In genomic region chr14:31494349-31494974, GRCm38 (mm10) we compare ENCODE assay signal across 8 mouse cellular contexts. TPM values are rescaled to one million over a fixed set of nuclear protein-coding genes. Genes with fewer than 3 reads are reported as not detected.
A peak's percentile ranks its signal among the peaks of the same experiment; 100 is the strongest.
DNase-seq lines count a peak whose midpoint lies in the region; ATAC-seq and TF ChIP-seq lines count a peak whose summit lies in the region.

Gene Eaf1, plus strand, starts transcription at chr14:31494399.

- no peak for TF ChIP-seq CTCF in layer of hippocampus, adult 2 months (conservative IDR thresholded peaks at IDR 0.05)
- no peak for TF ChIP-seq CTCF in midbrain, postnatal 0 days (IDR thresholded peaks at IDR 0.05)

- H3K4me1 ChIP-seq in forebrain, embryonic 13.5 days: peaks cover 39% of the 10 kb centered on the region
- peaks cover 39% of the 10 kb centered on the region for H3K4me1 ChIP-seq in hindbrain, embryonic 15.5 days (replicated peaks)
- H3K4me1 ChIP-seq in limb, embryonic 15.5 days: peaks cover 28% of the 10 kb centered on the region
- peaks cover 9% of the 10 kb centered on the region; the same call in 1 of the 2 replicates for H3K4me1 ChIP-seq in midbrain, postnatal 0 days (ENCODE audit: insufficient read depth, low read length)

- peak within 1 kb of the TSS; percentile 93 for H3K9ac ChIP-seq in forebrain, embryonic 13.5 days
- peak within 1 kb of the TSS; percentile 79 for H3K9ac ChIP-seq in hindbrain, embryonic 15.5 days
- peak within 1 kb of the TSS; percentile 78 for H3K9ac ChIP-seq in limb, embryonic 15.5 days
- H3K9ac ChIP-seq in midbrain, postnatal 0 days (replicated peaks; ENCODE audit: low read length, poor library complexity, severe bottlenecking): peak within 1 kb of the TSS; percentile 90

- ATAC-seq in forebrain, embryonic 13.5 days: peak; percentile 79; the same call in 1 of the 2 replicates
- peak; percentile 75; the same call in 1 of the 2 replicates for ATAC-seq in hindbrain, embryonic 15.5 days (ENCODE audit: low FRiP score, low read depth)
- ATAC-seq in limb, embryonic 15.5 days (ENCODE audit: insufficient number of reproducible peaks, low FRiP score, low TSS enrichment, low read depth): 0 out of 2 replicates have a peak, but pooled peaks have one; percentile 7
- peak; percentile 58; the same call in 1 of the 2 replicates for ATAC-seq in midbrain, postnatal 0 days (ENCODE audit: low FRiP score)

- H3K4me3 ChIP-seq in layer of hippocampus, adult 2 months: peak within 1 kb of the TSS; percentile 97
- H3K4me3 ChIP-seq in forebrain, embryonic 13.5 days: peak within 1 kb of the TSS; percentile 93
- peak within 1 kb of the TSS; percentile 98 for H3K4me3 ChIP-seq in hindbrain, embryonic 15.5 days
- peak within 1 kb of the TSS; percentile 74 for H3K4me3 ChIP-seq in limb, embryonic 15.5 days
- H3K4me3 ChIP-seq in midbrain, postnatal 0 days (ENCODE audit: low read depth, low read length): peak within 1 kb of the TSS; percentile 89

- no peak for DNase-seq in layer of hippocampus, adult 2 months (ENCODE audit: low spot score in 2 of 2)
- DNase-seq in layer of hippocampus, adult 11-12 months (ENCODE audit: low spot score): no peak
- peak; percentile 59 for DNase-seq in adrenal gland, adult 2 months
- peak; percentile 13 for DNase-seq in midbrain, postnatal 0 days (ENCODE audit: low spot score)
- DNase-seq in cerebellum, adult 11-12 months: no peak

- no peaks in the 10 kb centered on the region for H3K9me3 ChIP-seq in forebrain, embryonic 13.5 days (replicated peaks)
- no peaks in the 10 kb centered on the region for H3K9me3 ChIP-seq in hindbrain, embryonic 15.5 days
- H3K9me3 ChIP-seq in limb, embryonic 15.5 days: no peaks in the 10 kb centered on the region
- H3K9me3 ChIP-seq in midbrain, postnatal 0 days (ENCODE audit: low read length): no peaks in the 10 kb centered on the region

- H3K27ac ChIP-seq in layer of hippocampus, adult 2 months: peak within 1 kb of the TSS; percentile 92
- peak within 1 kb of the TSS; percentile 88 for H3K27ac ChIP-seq in forebrain, embryonic 13.5 days
- H3K27ac ChIP-seq in hindbrain, embryonic 15.5 days (replicated peaks): peak within 1 kb of the TSS; percentile 90
- peak within 1 kb of the TSS; percentile 88 for H3K27ac ChIP-seq in limb, embryonic 15.5 days
- peak within 1 kb of the TSS; percentile 78 for H3K27ac ChIP-seq in midbrain, postnatal 0 days (ENCODE audit: low read depth, low read length)

- H3K36me3 ChIP-seq in forebrain, embryonic 13.5 days (ENCODE audit: poor library complexity, severe bottlenecking): peaks cover 38% of the 10 kb centered on the region
- H3K36me3 ChIP-seq in hindbrain, embryonic 15.5 days: peaks cover 19% of the 10 kb centered on the region
- peaks cover 32% of the 10 kb centered on the region for H3K36me3 ChIP-seq in limb, embryonic 15.5 days
- H3K36me3 ChIP-seq in midbrain, postnatal 0 days (ENCODE audit: insufficient read depth, low read length): peaks cover 17% of the 10 kb centered on the region; the same call in 1 of the 2 replicates

- under 1% methylated on average over 37 of the region's 37 CpGs for WGBS in forebrain, embryonic 13.5 days
- WGBS in hindbrain, embryonic 15.5 days: 1% methylated on average over 37 of the region's 37 CpGs
- under 1% methylated on average over 37 of the region's 37 CpGs for WGBS in limb, embryonic 15.5 days
- 1% methylated on average over 37 of the region's 37 CpGs for WGBS in midbrain, postnatal 0 days

- no peaks in the 10 kb centered on the region for H3K27me3 ChIP-seq in forebrain, embryonic 13.5 days
- H3K27me3 ChIP-seq in hindbrain, embryonic 15.5 days: no peaks in the 10 kb centered on the region
- no peaks in the 10 kb centered on the region for H3K27me3 ChIP-seq in limb, embryonic 15.5 days
- no peaks in the 10 kb centered on the region for H3K27me3 ChIP-seq in midbrain, postnatal 0 days (ENCODE audit: insufficient read depth, low read length)

- peak within 1 kb of the TSS; percentile 96 for H3K4me2 ChIP-seq in forebrain, embryonic 13.5 days
- peak within 1 kb of the TSS; percentile 96 for H3K4me2 ChIP-seq in hindbrain, embryonic 15.5 days
- peak within 1 kb of the TSS; percentile 72 for H3K4me2 ChIP-seq in limb, embryonic 15.5 days
- peak within 1 kb of the TSS; percentile 86 for H3K4me2 ChIP-seq in midbrain, postnatal 0 days (ENCODE audit: low read depth, low read length, poor library complexity, severe bottlenecking)

RNA-seq across cellular contexts. Expression of gene Eaf1, which starts in this region (rescaled TPM):
- total RNA-seq in layer of hippocampus, adult 2 months (2021): 10 to 100 TPM; 13.7 to 19.4 TPM
- total RNA-seq in adrenal gland, adult 2 months (2021): 10 to 100 TPM; 51.9 to 76.2 TPM
- polyA plus RNA-seq in adrenal gland, adult 2 months (2012; rRNA removed): 54.2 and 66.7 TPM in 2 replicates
- polyA plus RNA-seq in forebrain, embryonic 13.5 days (2015; fragmentation: Nextera tagmentation; extraction: Ambion mirVana): 13.9 and 14.4 TPM in 2 replicates
- 8.1 and 9.8 TPM in 2 replicates for polyA plus RNA-seq in hindbrain, embryonic 15.5 days (2015; fragmentation: Nextera tagmentation; extraction: Ambion mirVana)
- polyA plus RNA-seq in limb, embryonic 15.5 days (2015; fragmentation: Nextera tagmentation; extraction: Ambion mirVana): 20.6 and 20.7 TPM in 2 replicates
- 7.9 and 22.4 TPM in 2 replicates for total RNA-seq in midbrain, postnatal 0 days (2014; rRNA removed)
- polyA plus RNA-seq in midbrain, postnatal 0 days (2015; fragmentation: Nextera tagmentation; extraction: Ambion mirVana): 3.8 and 4.0 TPM in 2 replicates

Comparison
In these comparisons a context has a peak if more than half of its experiments do, and no peak if none do; other contexts are left out.
1. DNase-seq: peak in adrenal gland, adult 2 months (single experiment) and midbrain, postnatal 0 days (single experiment); none in layer of hippocampus, adult 2 months (0 of 2), layer of hippocampus, adult 11-12 months (single experiment) and cerebellum, adult 11-12 months (single experiment).
2. ATAC-seq: peak in every context shown above with its lines; median percentile 79 in forebrain, embryonic 13.5 days; 75 in hindbrain, embryonic 15.5 days; 58 in midbrain, postnatal 0 days; 7 in limb, embryonic 15.5 days.
3. Peak in every context shown above with its lines, with median percentiles within 50 percentile points of each other: H3K27ac ChIP-seq, H3K4me3 ChIP-seq, H3K4me2 ChIP-seq and H3K9ac ChIP-seq.